Mouse (Mus musculus) embryonic facial prominence, embryonic 10.5 days (tissue): ENCODE results near the gene Aatk. TPM values are rescaled to one million over a fixed set of nuclear protein-coding genes. Genes with fewer than 3 reads are reported as not detected.

Experiments used
- DNase-seq: peaks from one replicate; pipeline ENCODE4 v3.0.0-alpha.2; 2017; ENCODE audit warnings: low spot score
- H3K27ac ChIP-seq: fragments of 300-500 bp; sonication (generic); replicated peaks from 2 replicates; pipeline ENCODE4 v1.5.1; 2016; ENCODE audit warnings: mild to moderate bottlenecking
- H3K27me3 ChIP-seq: fragments of 300-500 bp; sonication (generic); replicated peaks from 2 replicates; pipeline ENCODE4 v1.6.1; 2016; ENCODE audit warnings: low read depth, mild to moderate bottlenecking; ENCODE audit not compliant: poor library complexity, severe bottlenecking
- H3K36me3 ChIP-seq: fragments of 300-500 bp; sonication (generic); replicated peaks from 2 replicates; pipeline ENCODE4 v1.6.1; 2016; ENCODE audit warnings: mild to moderate bottlenecking, moderate library complexity
- H3K4me1 ChIP-seq: fragments of 300-500 bp; sonication (generic); 2 replicates; pipeline ENCODE4 v1.6.1; 2016
- H3K4me3 ChIP-seq: fragments of 300-500 bp; sonication (generic); 2 replicates; pipeline ENCODE4 v1.5.1; 2016; ENCODE audit warnings: mild to moderate bottlenecking, moderate library complexity
- H3K9me3 ChIP-seq: fragments of 300-500 bp; sonication (generic); 2 replicates; pipeline ENCODE4 v1.6.1; 2016; ENCODE audit warnings: mild to moderate bottlenecking
- WGBS: fragments of 180-500 bp; shearing (Covaris S2); methylation state at CpG from one replicate; pipeline ENCODE4 v1.1.7; 2016; 5-methylcytosine and 5-hydroxymethylcytosine counted together
- polyA plus RNA-seq: library from polyadenylated mRNA; unstranded; fragments of >200 nt; fragmentation: Nextera tagmentation; extraction: Ambion mirVana; gene quantifications from 2 replicates; pipeline ENCODE4 v1.2.1, GENCODE M21; 2016

Gene Aatk
- polyA plus RNA-seq, 1 experiment from 2014 or later: 1.6 TPM

- peak overlapping the region; percentile 77 for H3K4me3 ChIP-seq
- no peaks in the 10 kb centered on the region for H3K36me3 ChIP-seq
- 0 out of 2 replicates have a peak overlapping the region, but pooled peaks have one; percentile 82 for H3K27ac ChIP-seq
- H3K27me3 ChIP-seq: peaks cover 76% of the 10 kb centered on the region
- peaks cover 59% of the 10 kb centered on the region for H3K4me1 ChIP-seq
- H3K9me3 ChIP-seq: no peaks in the 10 kb centered on the region
- peak; percentile 61 for DNase-seq
- WGBS: 3% methylated on average over 23 of the region's 23 CpGs
Measured at GRCm38 (mm10) chr11:120048252-120048556, 1.2 kb upstream of the Aatk start.

GRCm38 (mm10) chr11:120047531-120048251 is 724 bp upstream of the Aatk start:
- H3K27me3 ChIP-seq: peaks cover 76% of the 10 kb centered on the region
- peak overlapping the region; percentile 82; the same call in 1 of the 2 replicates for H3K27ac ChIP-seq

GRCm38 (mm10) chr11:120045839-120046552 is 971 bp downstream of the Aatk start:
- Histone ChIP-seq H3K9me3 (no peaks in the 10 kb centered on the region), H3K4me1 (peaks cover 59% of the 10 kb centered on the region), H3K27ac (peak overlapping the region; percentile 82; the same call in 1 of the 2 replicates), H3K4me3 (peak overlapping the region; percentile 77), H3K27me3 (peaks cover 69% of the 10 kb centered on the region), H3K36me3 (no peaks in the 10 kb centered on the region)
- peak; percentile 37 for DNase-seq
- WGBS: 45% methylated on average over 11 of the region's 11 CpGs

More at GRCm38 (mm10) chr11:120047531-120048251, 724 bp upstream of the Aatk start:
- Histone ChIP-seq H3K9me3 (no peaks in the 10 kb centered on the region), H3K4me1 (peaks cover 59% of the 10 kb centered on the region), H3K4me3 (peak overlapping the region; percentile 77), H3K36me3 (no peaks in the 10 kb centered on the region)
- no peak for DNase-seq
- WGBS: 8% methylated on average over 23 of the region's 23 CpGs

GRCm38 (mm10) chr11:120045341-120045740 is 1.6 kb downstream of the Aatk start:
- Histone ChIP-seq H3K36me3 (no peaks in the 10 kb centered on the region), H3K4me3 (peak overlapping the region; percentile 77; the same call in 1 of the 2 replicates), H3K4me1 (peaks cover 61% of the 10 kb centered on the region), H3K27ac (0 out of 2 replicates have a peak overlapping the region, but pooled peaks have one; percentile 4), H3K27me3 (peaks cover 62% of the 10 kb centered on the region), H3K9me3 (no peaks in the 10 kb centered on the region)
- 57% methylated on average over 4 of the region's 4 CpGs for WGBS
- DNase-seq: no peak

- Histone ChIP-seq H3K36me3 (no peaks in the 10 kb centered on the region), H3K9me3 (no peaks in the 10 kb centered on the region), H3K27me3 (peaks cover 35% of the 10 kb centered on the region), H3K4me1 (peaks cover 56% of the 10 kb centered on the region), H3K4me3 (no peak overlapping the region), H3K27ac (peak overlapping the region; percentile 45)
- WGBS: 76% methylated on average over 7 of the region's 7 CpGs
- no peak for DNase-seq
Measured at GRCm38 (mm10) chr11:120042141-120042838, 4.7 kb downstream of the Aatk start.

- WGBS: 59% methylated on average over 13 of the region's 13 CpGs
- no peaks in the 10 kb centered on the region for H3K9me3 ChIP-seq
- no peak overlapping the region; the same call in 1 of the 2 replicates for H3K4me3 ChIP-seq
- H3K4me1 ChIP-seq: peaks cover 49% of the 10 kb centered on the region
- peak; percentile 47 for DNase-seq
- H3K27ac ChIP-seq: peak overlapping the region; percentile 45
- H3K27me3 ChIP-seq: peaks cover 27% of the 10 kb centered on the region
- no peaks in the 10 kb centered on the region for H3K36me3 ChIP-seq
Measured at GRCm38 (mm10) chr11:120041191-120042123, 5.5 kb downstream of the Aatk start.

GRCm38 (mm10) chr11:120040440-120040839 is 6.5 kb downstream of the Aatk start:
- H3K9me3 ChIP-seq: no peaks in the 10 kb centered on the region
- 72% methylated on average over 8 of the region's 8 CpGs for WGBS
- peaks cover 16% of the 10 kb centered on the region for H3K27me3 ChIP-seq
- no peak overlapping the region for H3K4me3 ChIP-seq
- H3K27ac ChIP-seq: no peak overlapping the region
- no peaks in the 10 kb centered on the region for H3K36me3 ChIP-seq
- peaks cover 39% of the 10 kb centered on the region for H3K4me1 ChIP-seq
- no peak for DNase-seq

- peaks cover 8% of the 10 kb centered on the region for H3K27me3 ChIP-seq
- H3K4me1 ChIP-seq: peaks cover 41% of the 10 kb centered on the region
- 0 out of 2 replicates have a peak overlapping the region, but pooled peaks have one; percentile 3 for H3K27ac ChIP-seq
- H3K36me3 ChIP-seq: no peaks in the 10 kb centered on the region
- no peaks in the 10 kb centered on the region for H3K9me3 ChIP-seq
- WGBS: 27% methylated on average over 4 of the region's 4 CpGs
- no peak for DNase-seq
- H3K4me3 ChIP-seq: no peak overlapping the region
Measured at GRCm38 (mm10) chr11:120039581-120039980, 7.4 kb downstream of the Aatk start.

- no peaks in the 10 kb centered on the region for H3K36me3 ChIP-seq
- DNase-seq: no peak
- peaks cover 59% of the 10 kb centered on the region for H3K4me1 ChIP-seq
- H3K9me3 ChIP-seq: no peaks in the 10 kb centered on the region
- no peaks in the 10 kb centered on the region for H3K27me3 ChIP-seq
- H3K4me3 ChIP-seq: no peak overlapping the region
- 68% methylated on average over 5 of the region's 5 CpGs for WGBS
- H3K27ac ChIP-seq: peak overlapping the region; percentile 12; the same call in 1 of the 2 replicates
Measured at GRCm38 (mm10) chr11:120034762-120035161, 12.2 kb downstream of the Aatk start.

- Histone ChIP-seq H3K4me1 (peaks cover 59% of the 10 kb centered on the region), H3K27me3 (no peaks in the 10 kb centered on the region), H3K4me3 (no peak overlapping the region), H3K27ac (peak overlapping the region; percentile 12), H3K9me3 (no peaks in the 10 kb centered on the region), H3K36me3 (no peaks in the 10 kb centered on the region)
- 25% methylated on average over 3 of the region's 3 CpGs for WGBS
- DNase-seq: peak; percentile 35
Measured at GRCm38 (mm10) chr11:120034306-120034705, 12.7 kb downstream of the Aatk start.

GRCm38 (mm10) chr11:120033473-120033872 is 13.5 kb downstream of the Aatk start:
- H3K27me3 ChIP-seq: no peaks in the 10 kb centered on the region
- 67% methylated on average over 3 of the region's 3 CpGs for WGBS
- no peaks in the 10 kb centered on the region for H3K36me3 ChIP-seq
- H3K4me1 ChIP-seq: peaks cover 64% of the 10 kb centered on the region
- DNase-seq: no peak
- no peak overlapping the region for H3K27ac ChIP-seq
- no peaks in the 10 kb centered on the region for H3K9me3 ChIP-seq
- H3K4me3 ChIP-seq: no peak overlapping the region
